Mouse (Mus musculus): ENCODE measurements around the gene Tas1r2. TPM values are rescaled to one million over a fixed set of nuclear protein-coding genes. Genes with fewer than 3 reads are reported as not detected.

Gene Tas1r2
- total RNA-seq (2021): not detected

- no peak for DNase-seq (ENCODE audit: low spot score in 2 of 2)
- intact Hi-C loops (cut with DNase I): no loop called here
These were observed at the start of gene Tas1r2 for GRCm38 (mm10) chr4:139653238-139653637. Gene Tas1r2, plus strand, starts transcription at chr4:139653538.

GRCm38 (mm10) chr4:139605216-139605615 lies 48.1 kb upstream of the Tas1r2 start:
- intact Hi-C loops (cut with DNase I): no loop called here
- DNase-seq (ENCODE audit: low spot score in 2 of 2): no peak

GRCm38 (mm10) chr4:139606732-139607131 lies 46.6 kb upstream of the Tas1r2 start:
- intact Hi-C loops (cut with DNase I): no loop called here

GRCm38 (mm10) chr4:139608975-139609374 lies 44.4 kb upstream of the Tas1r2 start:
- intact Hi-C loops (cut with DNase I): no loop called here

More at GRCm38 (mm10) chr4:139606732-139607131, 46.6 kb upstream of the Tas1r2 start:
- DNase-seq (ENCODE audit: low spot score in 2 of 2): no peak

GRCm38 (mm10) chr4:139610954-139611353 lies 42.4 kb upstream of the Tas1r2 start:
- no peak for DNase-seq (ENCODE audit: low spot score in 2 of 2)
- intact Hi-C loops (cut with DNase I): loop anchor here (2.0 to 5.0 kb wide), 3 partner anchors 26 to 144 kb away; no protein-coding TSS in a partner anchor

More at GRCm38 (mm10) chr4:139608975-139609374, 44.4 kb upstream of the Tas1r2 start:
- DNase-seq (ENCODE audit: low spot score in 2 of 2): no peak

- peak; percentile 63 to 74 for DNase-seq (ENCODE audit: low spot score in 2 of 2)
These were observed 41.8 kb upstream of the Tas1r2 start for GRCm38 (mm10) chr4:139611542-139611953.

GRCm38 (mm10) chr4:139614524-139615260 lies 38.6 kb upstream of the Tas1r2 start:
- intact Hi-C loops (cut with DNase I): loop anchor here (5.0 kb wide), 2 partner anchors 37 to 147 kb away; no protein-coding TSS in a partner anchor
- DNase-seq (ENCODE audit: low spot score in 2 of 2): no peak

More at GRCm38 (mm10) chr4:139611542-139611953, 41.8 kb upstream of the Tas1r2 start:
- intact Hi-C loops (cut with DNase I): loop anchor here (2.0 to 5.0 kb wide), 3 partner anchors 25 to 144 kb away; no protein-coding TSS in a partner anchor

- no peak for DNase-seq (ENCODE audit: low spot score in 2 of 2)
- intact Hi-C loops (cut with DNase I): no loop called here
These were observed 36.9 kb upstream of the Tas1r2 start for GRCm38 (mm10) chr4:139616276-139617000.

- no peak for DNase-seq (ENCODE audit: low spot score in 2 of 2)
- intact Hi-C loops (cut with DNase I): no loop called here
These were observed 36.4 kb upstream of the Tas1r2 start for GRCm38 (mm10) chr4:139617001-139617364.

GRCm38 (mm10) chr4:139619765-139620164 lies 33.6 kb upstream of the Tas1r2 start:
- DNase-seq (ENCODE audit: low spot score in 2 of 2): no peak
- intact Hi-C loops (cut with DNase I): no loop called here

- intact Hi-C loops (cut with DNase I): no loop called here
These were observed 30.7 kb upstream of the Tas1r2 start, which contains the start of gene Aldh4a1 for GRCm38 (mm10) chr4:139622373-139623282. Gene Aldh4a1, plus strand, starts transcription at chr4:139622866.

GRCm38 (mm10) chr4:139623434-139624115 lies 29.8 kb upstream of the Tas1r2 start:
- no peak for DNase-seq (ENCODE audit: low spot score in 2 of 2)
- intact Hi-C loops (cut with DNase I): no loop called here

More at GRCm38 (mm10) chr4:139622373-139623282, 30.7 kb upstream of the Tas1r2 start, which contains the start of gene Aldh4a1:
- DNase-seq (ENCODE audit: low spot score in 2 of 2): peak; percentile 88 to 90

- intact Hi-C loops (cut with DNase I): no loop called here
- no peak for DNase-seq (ENCODE audit: low spot score in 2 of 2)
These were observed 29.2 kb upstream of the Tas1r2 start for GRCm38 (mm10) chr4:139624116-139624489.

GRCm38 (mm10) chr4:139624706-139625105 lies 28.6 kb upstream of the Tas1r2 start:
- no peak for DNase-seq (ENCODE audit: low spot score in 2 of 2)
- intact Hi-C loops (cut with DNase I): no loop called here

GRCm38 (mm10) chr4:139627361-139627760 lies 26.0 kb upstream of the Tas1r2 start:
- intact Hi-C loops (cut with DNase I): no loop called here
- DNase-seq (ENCODE audit: low spot score in 2 of 2): no peak

- intact Hi-C loops (cut with DNase I): no loop called here
- DNase-seq (ENCODE audit: low spot score in 2 of 2): no peak
These were observed 23.2 kb upstream of the Tas1r2 start for GRCm38 (mm10) chr4:139630171-139630570.

- intact Hi-C loops (cut with DNase I): no loop called here
- no peak for DNase-seq (ENCODE audit: low spot score in 2 of 2)
These were observed 22.2 kb upstream of the Tas1r2 start for GRCm38 (mm10) chr4:139631141-139631540.

- DNase-seq (ENCODE audit: low spot score in 2 of 2): no peak
- intact Hi-C loops (cut with DNase I): no loop called here
These were observed 21.6 kb upstream of the Tas1r2 start for GRCm38 (mm10) chr4:139631569-139632253.

GRCm38 (mm10) chr4:139632254-139632580 lies 21.1 kb upstream of the Tas1r2 start:
- intact Hi-C loops (cut with DNase I): no loop called here
- DNase-seq (ENCODE audit: low spot score in 2 of 2): no peak

Data from left cerebral cortex, postnatal 36 days (tissue).